8 mouse cellular contexts compared by ENCODE assay signal in the genomic region with DNA sequence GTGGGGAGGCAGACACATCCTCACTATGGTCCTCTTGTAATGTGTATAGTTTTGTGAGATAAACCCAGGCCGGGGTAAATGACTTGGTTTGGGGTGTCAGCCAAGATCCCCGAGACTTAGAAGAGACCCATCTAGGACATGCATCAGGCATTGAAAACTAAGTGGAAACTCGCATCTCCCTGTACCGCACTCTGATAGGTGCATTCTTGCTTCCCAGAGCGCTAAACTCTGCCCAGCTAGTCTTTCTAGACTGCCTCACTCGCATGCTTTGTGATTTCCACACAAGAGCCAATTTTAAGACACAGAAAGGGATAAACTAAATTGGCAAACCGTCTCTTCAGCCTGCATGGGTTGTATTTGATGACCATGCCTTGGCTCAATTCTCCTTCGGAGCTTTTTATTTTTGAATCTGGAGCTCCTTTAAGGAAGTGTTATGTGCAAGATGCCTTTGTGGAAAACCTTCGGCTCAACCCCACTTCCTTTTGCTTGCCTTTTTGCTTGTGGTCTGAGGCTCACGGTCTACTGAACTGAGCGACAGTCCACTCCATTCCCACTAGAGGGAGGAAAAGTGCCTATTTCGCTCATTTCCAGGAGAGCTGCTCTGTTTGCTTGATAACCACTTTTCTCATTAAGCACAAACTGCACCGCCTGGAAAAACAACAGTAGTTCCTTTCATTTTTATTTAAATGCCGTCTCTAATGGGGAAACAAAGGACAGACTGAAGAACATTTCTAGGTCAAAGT. TPM values are rescaled to one million over a fixed set of nuclear protein-coding genes. Genes with fewer than 3 reads are reported as not detected.
DNase-seq lines count a peak whose midpoint lies in the region; ATAC-seq lines count a peak whose summit lies in the region.

No protein-coding gene starts in this region.

- no peak for ATAC-seq in liver, embryonic 16.5 days (ENCODE audit: low read depth)

- no peaks in the 10 kb centered on the region for H3K27me3 ChIP-seq in liver, embryonic 16.5 days (ENCODE audit: control insufficient read depth, insufficient read depth, low read depth, low read length)

- H3K9me3 ChIP-seq in liver, embryonic 16.5 days (replicated peaks; ENCODE audit: control insufficient read depth, low read length) = no peaks in the 10 kb centered on the region

- peak overlapping the region; percentile 8; the same call in 1 of the 2 replicates for H3K4me2 ChIP-seq in liver, embryonic 16.5 days (ENCODE audit: low read depth, low read length)

- no peak overlapping the region for H3K4me3 ChIP-seq in liver, embryonic 16.5 days (ENCODE audit: low read depth, low read length)

- peak; percentile 18 for DNase-seq in gastrocnemius, adult 18-20 months (ENCODE audit: low spot score)
- no peak for DNase-seq in gastrocnemius, adult 8-10 months (ENCODE audit: low spot score in 2 of 2)
- peak; percentile 78 for DNase-seq in brain, adult 2 months (ENCODE audit: low read depth, low spot score)
- peak; percentile 36 to 77 for DNase-seq in frontal cortex, adult 2 months (ENCODE audit: extremely low spot score in 1 of 2, low spot score in 1 of 2)
- peak; percentile 65 for DNase-seq in kidney, postnatal 10 days
- peak; percentile 87 for DNase-seq in retina, embryonic 14.5 days (ENCODE audit: low spot score)
- no peak for DNase-seq in testis, postnatal 14 days (ENCODE audit: low spot score)

- H3K4me1 ChIP-seq in liver, embryonic 16.5 days (ENCODE audit: control insufficient read depth, low read depth, low read length) = peaks cover 25% of the 10 kb centered on the region

- WGBS in liver, embryonic 16.5 days (ENCODE audit: insufficient replicate concordance) = 42% methylated on average over 14 of the region's 14 CpGs

- no peak overlapping the region for H3K9ac ChIP-seq in liver, embryonic 16.5 days (ENCODE audit: low read depth, low read length)

- H3K36me3 ChIP-seq in liver, embryonic 16.5 days (ENCODE audit: control insufficient read depth, insufficient read depth) = no peaks in the 10 kb centered on the region

- peak overlapping the region; percentile 10; the same call in 1 of the 2 replicates for H3K27ac ChIP-seq in liver, embryonic 16.5 days (ENCODE audit: low read length)

RNA-seq across cellular contexts. Expression of gene Cmpk2, which starts 19.0 kb away (rescaled TPM):
- 1 to 10 TPM in 1 of 2 experiments, under 1 TPM in 1; 0.98 to 2.2 TPM for total RNA-seq in gastrocnemius, adult 18-20 months (2021)
- 1 to 10 TPM in 1 of 4 experiments, under 1 TPM in 3; 0.67 to 1.2 (median 0.73) TPM for total RNA-seq in gastrocnemius, adult 8-10 months (2022)
- 12.6 and 14.8 TPM in 2 replicates for polyA plus RNA-seq in frontal cortex, adult 2 months (2012; rRNA removed)
- polyA plus RNA-seq in liver, embryonic 16.5 days (2015; fragmentation: Nextera tagmentation; extraction: Ambion mirVana) = 8.5 and 8.9 TPM in 2 replicates

RNA-seq across cellular contexts. Expression of gene Rsad2, which starts 31.8 kb away (rescaled TPM):
- total RNA-seq in gastrocnemius, adult 18-20 months (2021) = under 1 TPM; 0.28 to 0.46 TPM
- total RNA-seq in gastrocnemius, adult 8-10 months (2022) = 1 to 10 TPM in 1 of 4 experiments, under 1 TPM in 3; 0.27 to 1.1 (median 0.49) TPM
- polyA plus RNA-seq in frontal cortex, adult 2 months (2012; rRNA removed) = 1.2 TPM in 2 replicates
- polyA plus RNA-seq in liver, embryonic 16.5 days (2015; fragmentation: Nextera tagmentation; extraction: Ambion mirVana) = 11.2 and 12.8 TPM in 2 replicates

Comparison
In these comparisons a context has a peak if more than half of its experiments do, and no peak if none do; other contexts are left out.
1. DNase-seq: peak in gastrocnemius, adult 18-20 months (single experiment), brain, adult 2 months (single experiment), frontal cortex, adult 2 months (2 of 2), kidney, postnatal 10 days (single experiment) and retina, embryonic 14.5 days (single experiment); none in gastrocnemius, adult 8-10 months (0 of 2) and testis, postnatal 14 days (single experiment).